Mouse (Mus musculus) common myeloid progenitor, adult 5-6 weeks (primary cell): ENCODE results near the gene Gm5926. TPM values are rescaled to one million over a fixed set of nuclear protein-coding genes. Genes with fewer than 3 reads are reported as not detected.
"Not testable (repeated sequence)": the region's sequence is repeated elsewhere in the genome, so short reads cannot be mapped to it uniquely, and the experiment has no call there.

ENCODE experiments used
- ATAC-seq: replicated peaks from 2 replicates; pipeline ENCODE4 v1.8.0; 2016; ENCODE audit warnings: low read depth, mild to moderate bottlenecking, moderate TSS enrichment, inconsistent platforms; ENCODE audit not compliant: poor library complexity, severe bottlenecking
- total RNA-seq: library from RNA; stranded (forward); fragments of 200-1000, 187-1606 nt; gene quantifications from 2 replicates; pipeline ENCODE4 v1.2.3, GENCODE M21; 2017

Gene Gm5926
- total RNA-seq = not detected in 2 replicates

- not testable (repeated sequence) for ATAC-seq
Observed at GRCm38 (mm10) chrX:32650416-32650815, at the start of gene Gm5926. Gene Gm5926, plus strand, starts transcription at chrX:32650716.

DNA sequence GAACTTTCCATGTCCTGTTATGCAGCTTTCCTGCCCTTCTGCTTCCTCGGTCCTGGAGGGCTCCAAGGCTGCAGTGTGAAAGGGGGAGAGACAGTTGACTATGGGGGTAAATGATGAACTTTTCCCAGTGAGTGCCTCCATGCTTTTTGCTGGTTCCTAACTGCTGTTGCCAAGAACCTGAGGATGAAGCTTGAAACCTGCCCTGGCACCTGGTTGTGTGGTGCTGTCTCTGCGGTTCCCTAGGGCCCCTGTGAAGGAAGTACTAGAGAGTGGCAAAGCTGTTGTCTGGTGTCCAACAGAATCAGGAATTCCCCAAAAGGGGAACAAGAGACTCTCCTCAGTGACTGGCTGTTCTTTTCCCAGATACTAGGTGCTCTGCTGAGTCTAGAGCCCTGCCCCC, 49.5 kb upstream of the Gm5926 start:
- ATAC-seq = not testable (repeated sequence)

DNA sequence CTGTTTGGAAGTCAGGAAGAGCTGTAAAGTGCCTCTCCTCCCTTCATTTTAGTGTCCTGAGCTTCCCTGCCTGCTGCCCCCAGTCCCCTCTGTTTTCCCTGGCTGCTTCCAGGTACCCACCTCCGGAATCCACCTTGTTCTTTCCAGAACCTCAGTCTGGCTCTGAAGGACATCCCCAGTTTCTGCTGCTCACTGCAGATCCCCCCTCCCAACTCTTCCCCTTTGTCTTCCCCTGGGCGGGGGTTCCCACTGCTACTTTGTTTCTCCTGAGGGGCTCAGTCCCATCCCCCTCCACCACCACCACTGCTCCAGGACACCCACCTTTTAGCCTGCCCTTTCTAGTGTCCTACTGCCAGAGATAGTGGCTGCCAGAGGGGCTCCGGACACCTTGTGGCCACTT, 49.1 kb upstream of the Gm5926 start:
- ATAC-seq = not testable (repeated sequence)

Other genes starting within 250 kb of the Gm5926 start
- not detected in 2 replicates for gene Btbd35f1, start 90.7 kb upstream of the Gm5926 start, total RNA-seq
- gene Btbd35f21, start 75.4 kb downstream of the Gm5926 start, total RNA-seq = not detected in 2 replicates
- not detected in 2 replicates for gene Btbd35f30, start 243.9 kb downstream of the Gm5926 start, total RNA-seq